Mouse (Mus musculus) hindbrain, embryonic 15.5 days (tissue): ENCODE results near the gene Gnaq. TPM values are rescaled to one million over a fixed set of nuclear protein-coding genes. Genes with fewer than 3 reads are reported as not detected.

ENCODE experiments used
- ATAC-seq: fragments of 200-750 bp; cut with Nextera tagmentation; 2 replicates; pipeline ENCODE4 v1.8.0; 2017; ENCODE audit warnings: low read depth, moderate number of reproducible peaks, moderate TSS enrichment; ENCODE audit not compliant: low FRiP score
- H3K27ac ChIP-seq: fragments of 300-500 bp; sonication (generic); replicated peaks from 2 replicates; pipeline ENCODE4 v1.5.1; 2015; ENCODE audit warnings: mild to moderate bottlenecking, inconsistent platforms
- H3K27me3 ChIP-seq: fragments of 300-500 bp; sonication (generic); 2 replicates; pipeline ENCODE4 v1.6.1; 2015; ENCODE audit warnings: control low read depth, inconsistent platforms
- H3K36me3 ChIP-seq: fragments of 300-500 bp; sonication (generic); 2 replicates; pipeline ENCODE4 v1.6.1; 2015; ENCODE audit warnings: control low read depth, inconsistent platforms
- H3K4me1 ChIP-seq: fragments of 300-500 bp; sonication (generic); replicated peaks from 2 replicates; pipeline ENCODE4 v1.6.1; 2015; ENCODE audit warnings: control low read depth, inconsistent platforms
- H3K4me2 ChIP-seq: fragments of 300-500 bp; sonication (generic); 2 replicates; pipeline ENCODE4 v1.6.1; 2015; ENCODE audit warnings: moderate library complexity, mild to moderate bottlenecking, inconsistent platforms
- H3K4me3 ChIP-seq: fragments of 300-500 bp; sonication (generic); 2 replicates; pipeline ENCODE4 v1.5.1; 2015; ENCODE audit warnings: mild to moderate bottlenecking, inconsistent platforms
- H3K9ac ChIP-seq: fragments of 300-500 bp; sonication (generic); 2 replicates; pipeline ENCODE4 v1.6.1; 2015; ENCODE audit warnings: inconsistent platforms
- H3K9me3 ChIP-seq: fragments of 300-500 bp; sonication (generic); 2 replicates; pipeline ENCODE4 v1.6.1; 2016; ENCODE audit warnings: control low read depth, inconsistent platforms
- WGBS: fragments of 180-500 bp; shearing (Covaris S2); methylation state at CpG from one replicate; pipeline ENCODE4 v1.1.7; 2015; 5-methylcytosine and 5-hydroxymethylcytosine counted together
- polyA plus RNA-seq: library from polyadenylated mRNA; unstranded; fragments of >200 nt; fragmentation: Nextera tagmentation; extraction: Ambion mirVana; gene quantifications from 2 replicates; pipeline ENCODE4 v1.2.1, GENCODE M21; 2015

The Gnaq gene
- polyA plus RNA-seq, 1 experiment from 2014 or later = 102 TPM

- H3K9ac ChIP-seq = no peak overlapping the region
- 84% methylated on average over 7 of the region's 7 CpGs for WGBS
- peaks cover 36% of the 10 kb centered on the region for H3K4me1 ChIP-seq
- peaks cover 8% of the 10 kb centered on the region; the same call in 1 of the 2 replicates for H3K36me3 ChIP-seq
- no peaks in the 10 kb centered on the region for H3K9me3 ChIP-seq
- H3K4me3 ChIP-seq = no peak overlapping the region
- no peak overlapping the region for H3K4me2 ChIP-seq
- ATAC-seq = no peak
- H3K27ac ChIP-seq = no peak overlapping the region
- no peaks in the 10 kb centered on the region for H3K27me3 ChIP-seq
Observed at GRCm38 (mm10) chr19:16330161-16330560, 197.5 kb downstream of the Gnaq start.

- Histone ChIP-seq H3K27me3 (no peaks in the 10 kb centered on the region), H3K9me3 (no peaks in the 10 kb centered on the region), H3K36me3 (peaks cover 11% of the 10 kb centered on the region; the same call in 1 of the 2 replicates), H3K9ac (no peak overlapping the region), H3K27ac (no peak overlapping the region), H3K4me2 (no peak overlapping the region), H3K4me3 (no peak overlapping the region), H3K4me1 (peaks cover 27% of the 10 kb centered on the region)
- WGBS = 95% methylated on average over 6 of the region's 6 CpGs
- no peak for ATAC-seq
Observed at GRCm38 (mm10) chr19:16331047-16331446, 198.4 kb downstream of the Gnaq start.

- 81% methylated on average over 9 of the region's 9 CpGs for WGBS
- ATAC-seq = no peak
- H3K4me3 ChIP-seq = no peak overlapping the region
- peaks cover 8% of the 10 kb centered on the region for H3K4me1 ChIP-seq
- no peaks in the 10 kb centered on the region for H3K9me3 ChIP-seq
- peaks cover 11% of the 10 kb centered on the region; the same call in 1 of the 2 replicates for H3K36me3 ChIP-seq
- H3K27ac ChIP-seq = no peak overlapping the region; the same call in 1 of the 2 replicates
- H3K9ac ChIP-seq = no peak overlapping the region
- no peaks in the 10 kb centered on the region for H3K27me3 ChIP-seq
- no peak overlapping the region for H3K4me2 ChIP-seq
Observed at GRCm38 (mm10) chr19:16337866-16338530, 205.4 kb downstream of the Gnaq start.

GRCm38 (mm10) chr19:16339954-16340586 lies 207.4 kb downstream of the Gnaq start:
- Histone ChIP-seq H3K4me3 (no peak overlapping the region), H3K4me2 (no peak overlapping the region), H3K9ac (no peak overlapping the region)

GRCm38 (mm10) chr19:16342702-16343101 lies 210.1 kb downstream of the Gnaq start:
- H3K4me2 ChIP-seq = no peak overlapping the region
- no peaks in the 10 kb centered on the region for H3K36me3 ChIP-seq
- no peak for ATAC-seq
- H3K9ac ChIP-seq = no peak overlapping the region
- peaks cover 7% of the 10 kb centered on the region for H3K4me1 ChIP-seq
- WGBS = 57% methylated on average over 2 of the region's 2 CpGs
- no peak overlapping the region for H3K4me3 ChIP-seq
- no peak overlapping the region for H3K27ac ChIP-seq
- H3K9me3 ChIP-seq = no peaks in the 10 kb centered on the region
- no peaks in the 10 kb centered on the region for H3K27me3 ChIP-seq

More at GRCm38 (mm10) chr19:16339954-16340586, 207.4 kb downstream of the Gnaq start:
- H3K9me3 ChIP-seq = no peaks in the 10 kb centered on the region
- 81% methylated on average over 4 of the region's 4 CpGs for WGBS
- no peaks in the 10 kb centered on the region for H3K27me3 ChIP-seq
- H3K27ac ChIP-seq = no peak overlapping the region
- peaks cover 8% of the 10 kb centered on the region for H3K4me1 ChIP-seq
- no peak for ATAC-seq
- peaks cover 4% of the 10 kb centered on the region; the same call in 1 of the 2 replicates for H3K36me3 ChIP-seq

GRCm38 (mm10) chr19:16345516-16345915 lies 212.9 kb downstream of the Gnaq start:
- ATAC-seq = no peak
- H3K9me3 ChIP-seq = no peaks in the 10 kb centered on the region
- H3K9ac ChIP-seq = no peak overlapping the region
- 86% methylated on average over 2 of the region's 2 CpGs for WGBS
- no peak overlapping the region for H3K4me3 ChIP-seq
- H3K36me3 ChIP-seq = no peaks in the 10 kb centered on the region
- H3K27me3 ChIP-seq = no peaks in the 10 kb centered on the region
- H3K4me2 ChIP-seq = no peak overlapping the region
- H3K27ac ChIP-seq = no peak overlapping the region
- H3K4me1 ChIP-seq = no peaks in the 10 kb centered on the region

- Histone ChIP-seq H3K27ac (no peak overlapping the region), H3K9ac (no peak overlapping the region), H3K4me2 (no peak overlapping the region), H3K4me3 (no peak overlapping the region), H3K27me3 (no peaks in the 10 kb centered on the region), H3K36me3 (no peaks in the 10 kb centered on the region), H3K4me1 (no peaks in the 10 kb centered on the region), H3K9me3 (no peaks in the 10 kb centered on the region)
- 88% methylated on average over 3 of the region's 3 CpGs for WGBS
- ATAC-seq = no peak
Observed at GRCm38 (mm10) chr19:16347037-16347436, 214.4 kb downstream of the Gnaq start.

- ATAC-seq = no peak
- no peak overlapping the region for H3K4me2 ChIP-seq
- H3K4me3 ChIP-seq = no peak overlapping the region
- no peak overlapping the region for H3K9ac ChIP-seq
- no peaks in the 10 kb centered on the region for H3K27me3 ChIP-seq
- no peak overlapping the region for H3K27ac ChIP-seq
- no peaks in the 10 kb centered on the region for H3K36me3 ChIP-seq
- peaks cover 12% of the 10 kb centered on the region; the same call in 1 of the 2 replicates for H3K4me1 ChIP-seq
- no peaks in the 10 kb centered on the region for H3K9me3 ChIP-seq
Observed at GRCm38 (mm10) chr19:16353701-16354136, 221.1 kb downstream of the Gnaq start.

GRCm38 (mm10) chr19:16358148-16358547 lies 225.5 kb downstream of the Gnaq start:
- Histone ChIP-seq H3K27me3 (no peaks in the 10 kb centered on the region), H3K9me3 (no peaks in the 10 kb centered on the region), H3K27ac (no peak overlapping the region), H3K36me3 (no peaks in the 10 kb centered on the region), H3K9ac (no peak overlapping the region), H3K4me1 (peaks cover 12% of the 10 kb centered on the region; the same call in 1 of the 2 replicates), H3K4me2 (no peak overlapping the region), H3K4me3 (no peak overlapping the region)
- ATAC-seq = no peak
- whole genome bisulfite sequencing = 92% methylated on average over 3 of the region's 3 CpGs

- Histone ChIP-seq H3K4me3 (no peak overlapping the region), H3K4me1 (peaks cover 12% of the 10 kb centered on the region; the same call in 1 of the 2 replicates), H3K36me3 (no peaks in the 10 kb centered on the region), H3K4me2 (no peak overlapping the region), H3K9ac (no peak overlapping the region), H3K9me3 (no peaks in the 10 kb centered on the region), H3K27ac (no peak overlapping the region), H3K27me3 (no peaks in the 10 kb centered on the region)
- no peak for ATAC-seq
- 74% methylated on average over 5 of the region's 5 CpGs for WGBS
Observed at GRCm38 (mm10) chr19:16358905-16359304, 226.3 kb downstream of the Gnaq start.

- peaks cover 16% of the 10 kb centered on the region for H3K4me1 ChIP-seq
- H3K27me3 ChIP-seq = no peaks in the 10 kb centered on the region
- H3K9me3 ChIP-seq = no peaks in the 10 kb centered on the region
- 0 out of 2 replicates have a peak overlapping the region, but pooled peaks have one; percentile 2 for H3K27ac ChIP-seq
- H3K9ac ChIP-seq = no peak overlapping the region
- no peak for ATAC-seq
- no peak overlapping the region for H3K4me2 ChIP-seq
- no peaks in the 10 kb centered on the region for H3K36me3 ChIP-seq
- 74% methylated on average over 7 of the region's 7 CpGs for WGBS
- no peak overlapping the region for H3K4me3 ChIP-seq
Observed at GRCm38 (mm10) chr19:16366465-16367063, 233.9 kb downstream of the Gnaq start.

- WGBS = 62% methylated on average over 10 of the region's 10 CpGs
- Histone ChIP-seq H3K9ac (no peak overlapping the region), H3K9me3 (no peaks in the 10 kb centered on the region), H3K4me2 (no peak overlapping the region), H3K4me1 (peaks cover 17% of the 10 kb centered on the region), H3K4me3 (no peak overlapping the region), H3K27me3 (no peaks in the 10 kb centered on the region), H3K27ac (no peak overlapping the region), H3K36me3 (no peaks in the 10 kb centered on the region)
- ATAC-seq = 0 out of 2 replicates have a peak, but pooled peaks have one; percentile 36
Observed at GRCm38 (mm10) chr19:16367218-16367617, 234.6 kb downstream of the Gnaq start.
